Mouse (Mus musculus): Measurements from ENCODE around the gene Btbd16.

DNA sequence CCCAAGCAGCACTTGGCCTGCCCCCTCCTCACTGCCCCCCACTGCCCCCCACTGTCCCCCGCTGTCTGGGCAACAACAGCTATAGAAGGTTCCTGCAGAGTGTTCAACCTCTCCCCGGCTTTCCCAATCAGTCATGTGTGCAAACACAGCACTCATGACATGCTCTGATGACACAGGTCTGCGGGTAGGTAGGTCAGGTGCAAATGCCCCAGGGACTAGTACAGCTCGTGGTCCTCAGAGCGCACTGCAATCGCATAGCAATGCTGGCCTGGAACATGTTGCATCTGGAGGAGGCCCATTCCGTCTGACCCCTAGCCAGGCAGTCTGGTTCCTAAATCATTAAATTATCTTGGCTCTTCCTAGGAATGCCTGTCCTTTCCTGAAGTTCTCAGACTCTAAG is 15.6 kb downstream of the Btbd16 start:
- no peak for TF ChIP-seq POLR2A (IDR thresholded peaks at IDR 0.05; ENCODE audit: low read depth, low read length)
- TF ChIP-seq CTCF (conservative IDR thresholded peaks at IDR 0.05; ENCODE audit: insufficient read depth, insufficient read length, low read depth, low read length), result no peak

All from kidney, adult 2 months (tissue).